Mouse (Mus musculus): ENCODE measurements at regions not wholly inside any gene's neighbourhood (a gene's known extent, or its start where the extent isn't known, plus 50 kb on each side); places are given as distances from the start of the nearest gene placed in this dataset.

- no peak for DNase-seq (ENCODE audit: low spot score)
Observed at GRCm38 (mm10) chr3:101162536-101163159, 52.6 kb upstream of the Ptgfrn start.

- no peak for DNase-seq (ENCODE audit: low spot score)
Observed at GRCm38 (mm10) chr3:101161941-101162531, 52.0 kb upstream of the Ptgfrn start.

DNA sequence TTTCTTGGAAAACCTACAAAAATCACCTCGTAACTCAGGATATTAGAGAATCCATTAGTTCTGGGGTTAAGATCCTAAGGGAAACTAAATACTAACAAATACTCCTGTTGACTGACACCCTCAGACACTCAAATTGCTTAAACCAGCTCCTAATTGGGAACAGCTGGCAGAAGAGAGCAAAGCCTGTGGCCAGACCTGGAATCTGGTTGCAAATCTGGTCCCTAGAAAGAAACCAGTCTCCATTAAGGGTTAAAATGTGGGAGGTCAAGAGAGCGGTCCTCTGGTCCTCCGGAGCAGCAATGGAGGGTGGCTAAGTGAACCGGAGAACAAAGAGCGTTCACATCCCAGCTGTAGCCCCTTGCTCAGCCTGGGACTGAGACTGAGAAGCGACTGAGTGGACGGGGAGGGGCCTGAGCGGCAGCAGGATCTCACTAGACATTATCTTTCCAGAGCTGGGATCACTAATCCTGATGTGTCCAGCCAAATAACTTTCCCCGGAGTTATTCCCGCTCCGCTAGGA, 51.4 kb upstream of the Ptgfrn start:
- no peak for DNase-seq (ENCODE audit: low spot score)
